8 mouse cellular contexts compared by ENCODE assay signal in genomic region chr5:150659425-150659824, GRCm38 (mm10). TPM values are rescaled to one million over a fixed set of nuclear protein-coding genes. Genes with fewer than 3 reads are reported as not detected.
A peak's percentile ranks its signal among the peaks of the same experiment; 100 is the strongest.
DNase-seq lines count a peak whose midpoint lies in the region; ATAC-seq and TF ChIP-seq lines count a peak whose summit lies in the region.
"Not testable (repeated sequence)": the region's sequence is repeated elsewhere in the genome, so short reads cannot be mapped to it uniquely, and the experiment has no call there.

No protein-coding gene starts in this region.

- H3K79me2 ChIP-seq in CH12.LX (replicated peaks; ENCODE audit: control insufficient read depth, extremely low read depth, insufficient read depth, poor library complexity, severe bottlenecking) (peaks cover 87% of the 10 kb centered on the region), MEL (ENCODE audit: control insufficient read depth, insufficient read depth, low read length, poor library complexity) (peaks cover 79% of the 10 kb centered on the region)

- peak overlapping the region; percentile 64 for H3K4me2 ChIP-seq in CH12.LX (ENCODE audit: insufficient read depth, low read depth, poor library complexity, severe bottlenecking)
- H3K4me2 ChIP-seq in hindbrain, embryonic 14.5 days (replicated peaks) = peak overlapping the region; percentile 15; the same call in 1 of the 2 replicates
- peak overlapping the region; percentile 18; the same call in 1 of the 2 replicates for H3K4me2 ChIP-seq in liver, embryonic 12.5 days
- H3K4me2 ChIP-seq in liver, embryonic 13.5 days = peak overlapping the region; percentile 17; the same call in 1 of the 2 replicates
- H3K4me2 ChIP-seq in neural tube, embryonic 13.5 days = 0 out of 2 replicates have a peak overlapping the region, but pooled peaks have one; percentile 9

- not testable (repeated sequence) for TF ChIP-seq CTCF in CH12.LX (conservative IDR thresholded peaks at IDR 0.05 in 1 of 2, IDR thresholded peaks at IDR 0.05 in 1 of 2; ENCODE audit: low read depth in 2 of 2, low read length in 2 of 2); MEL (IDR thresholded peaks at IDR 0.05 in 2 of 3, conservative IDR thresholded peaks at IDR 0.05 in 1 of 3; ENCODE audit: control insufficient read depth in 1 of 3, insufficient read depth in 1 of 3, low read depth in 2 of 3, low read length in 3 of 3, poor library complexity in 1 of 3, severe bottlenecking in 1 of 3)

- not testable (repeated sequence) for TF ChIP-seq RAD21 in CH12.LX (IDR thresholded peaks at IDR 0.05; ENCODE audit: low read depth, low read length); MEL (IDR thresholded peaks at IDR 0.05; ENCODE audit: low read depth, low read length)

- not testable (repeated sequence) for H3K9ac ChIP-seq in CH12.LX (ENCODE audit: insufficient read depth, low read depth); ES-E14 (ENCODE audit: insufficient read depth, low read depth, low read length, poor library complexity, severe bottlenecking); MEL (ENCODE audit: control insufficient read depth, low read depth, low read length, poor library complexity, severe bottlenecking); hindbrain, embryonic 14.5 days; liver, embryonic 12.5 days; liver, embryonic 13.5 days; neural tube, embryonic 13.5 days

- not testable (repeated sequence) for H3K27ac ChIP-seq in CH12.LX (ENCODE audit: insufficient read depth, low read depth); ES-E14 (ENCODE audit: insufficient read depth, low read depth, low read length, poor library complexity, severe bottlenecking); MEL (ENCODE audit: control insufficient read depth, low read depth, low read length); hindbrain, embryonic 14.5 days; liver, embryonic 12.5 days; liver, embryonic 13.5 days; neural tube, embryonic 13.5 days (replicated peaks)

- DNase-seq in CH12.LX (ENCODE audit: extremely low read depth); ES-E14 (ENCODE audit: low read depth, low spot score); MEL (ENCODE audit: low read depth, low spot score); hindbrain, embryonic 14.5 days (ENCODE audit: low spot score); liver, embryonic 13.5 days: not testable (repeated sequence)
- DNase-seq in heart, adult 11 months = peak; percentile 66

- not testable (repeated sequence) for ATAC-seq in hindbrain, embryonic 14.5 days (ENCODE audit: low FRiP score); liver, embryonic 12.5 days; liver, embryonic 13.5 days (ENCODE audit: low read depth); neural tube, embryonic 13.5 days (ENCODE audit: low read depth)

- in situ Hi-C loops in CH12.LX (cut with MboI; ENCODE audit: low pct_ligation_motif_present, low pct_unique_long_range_greater_than_20kb, low sequenced_read_pairs); ES-E14 (cut with MboI; ENCODE audit: low sequenced_read_pairs in 2 of 2, unreplicated experiment in 2 of 2): not testable (repeated sequence)

- 91% methylated on average over 6 of the region's 6 CpGs for WGBS in hindbrain, embryonic 14.5 days
- WGBS in liver, embryonic 12.5 days (ENCODE audit: insufficient replicate concordance) = 78% methylated on average over 6 of the region's 6 CpGs
- WGBS in liver, embryonic 13.5 days (ENCODE audit: insufficient replicate concordance) = 69% methylated on average over 6 of the region's 6 CpGs
- WGBS in neural tube, embryonic 13.5 days = 95% methylated on average over 6 of the region's 6 CpGs

- not testable (repeated sequence) for TF ChIP-seq EP300 in CH12.LX (IDR thresholded peaks at IDR 0.05; ENCODE audit: low read length); MEL (IDR thresholded peaks at IDR 0.05; ENCODE audit: low read depth in 1 of 2, low read length in 2 of 2)

- peak overlapping the region in 2 of 3 experiments; percentile 29 to 31 for H3K4me3 ChIP-seq in CH12.LX (replicated peaks in 1 of 3; ENCODE audit: low read depth in 2 of 3, low read length in 2 of 3, poor library complexity in 1 of 3)
- not testable (repeated sequence) for H3K4me3 ChIP-seq in ES-E14 (ENCODE audit: insufficient read depth in 1 of 2, low read depth in 1 of 2, low read length in 2 of 2, poor library complexity in 1 of 2, severe bottlenecking in 1 of 2); MEL (ENCODE audit: control insufficient read depth in 1 of 2, insufficient read depth in 1 of 2, low read depth in 2 of 2, low read length in 2 of 2); hindbrain, embryonic 14.5 days (replicated peaks; ENCODE audit: low read length); liver, embryonic 12.5 days; liver, embryonic 13.5 days (replicated peaks); neural tube, embryonic 13.5 days

- dilution Hi-C loops in CH12.LX (cut with MboI; ENCODE audit: extremely low pct_ligation_motif_present, extremely low pct_unique_long_range_greater_than_20kb, low sequenced_read_pairs) = not testable (repeated sequence)

- peaks cover 0 to 35% of the 10 kb centered on the region in 2 experiments; a peak in 2 of 4 replicates for H3K4me1 ChIP-seq in CH12.LX (ENCODE audit: control insufficient read depth in 1 of 2, insufficient read depth in 2 of 2)
- not testable (repeated sequence) for H3K4me1 ChIP-seq in ES-E14 (ENCODE audit: control insufficient read depth in 2 of 2, insufficient read depth in 2 of 2, low read length in 2 of 2, poor library complexity in 1 of 2)
- peaks cover 33 to 45% of the 10 kb centered on the region in 2 experiments for H3K4me1 ChIP-seq in MEL (ENCODE audit: control insufficient read depth in 1 of 2, insufficient read depth in 2 of 2, low read length in 2 of 2)
- H3K4me1 ChIP-seq in hindbrain, embryonic 14.5 days (replicated peaks; ENCODE audit: control insufficient read depth, insufficient read depth, low read length) = peaks cover 47% of the 10 kb centered on the region
- H3K4me1 ChIP-seq in liver, embryonic 12.5 days = peaks cover 69% of the 10 kb centered on the region
- H3K4me1 ChIP-seq in liver, embryonic 13.5 days (replicated peaks) = peaks cover 63% of the 10 kb centered on the region
- H3K4me1 ChIP-seq in neural tube, embryonic 13.5 days (replicated peaks) = peaks cover 77% of the 10 kb centered on the region

- H3K36me3 ChIP-seq in CH12.LX (replicated peaks in 1 of 2; ENCODE audit: control insufficient read depth in 1 of 2, insufficient read depth in 1 of 2, low read length in 1 of 2) (peaks cover 6 to 26% of the 10 kb centered on the region in 2 experiments), MEL (ENCODE audit: control insufficient read depth in 1 of 2, insufficient read depth in 2 of 2, low read length in 2 of 2) (peaks cover 54 to 79% of the 10 kb centered on the region in 2 experiments)
- H3K36me3 ChIP-seq in ES-E14 (ENCODE audit: control insufficient read depth, insufficient read depth, low read length, poor library complexity, severe bottlenecking) = not testable (repeated sequence)
- peaks cover 31% of the 10 kb centered on the region for H3K36me3 ChIP-seq in hindbrain, embryonic 14.5 days (replicated peaks; ENCODE audit: control insufficient read depth, insufficient read depth)
- H3K36me3 ChIP-seq in liver, embryonic 12.5 days = peaks cover 68% of the 10 kb centered on the region
- peaks cover 44% of the 10 kb centered on the region for H3K36me3 ChIP-seq in liver, embryonic 13.5 days
- peaks cover 24% of the 10 kb centered on the region for H3K36me3 ChIP-seq in neural tube, embryonic 13.5 days

- not testable (repeated sequence) for TF ChIP-seq POLR2A in CH12.LX (IDR thresholded peaks at IDR 0.05; ENCODE audit: low read depth, low read length); MEL (IDR thresholded peaks at IDR 0.05; ENCODE audit: control insufficient read depth in 1 of 2, insufficient read depth in 1 of 2, low read depth in 1 of 2, low read length in 2 of 2, poor library complexity in 1 of 2)

- H3K9me3 ChIP-seq in CH12.LX (replicated peaks; ENCODE audit: low read length); ES-E14 (ENCODE audit: control insufficient read depth, insufficient read depth, low read depth, low read length); MEL (replicated peaks; ENCODE audit: insufficient read depth, low read length); hindbrain, embryonic 14.5 days (ENCODE audit: control insufficient read depth, low read length); liver, embryonic 12.5 days (replicated peaks); liver, embryonic 13.5 days (replicated peaks); neural tube, embryonic 13.5 days: not testable (repeated sequence)

- not testable (repeated sequence) for H3K27me3 ChIP-seq in CH12.LX (replicated peaks); MEL (ENCODE audit: control insufficient read depth in 1 of 2, insufficient read depth in 2 of 2, low read length in 2 of 2); hindbrain, embryonic 14.5 days (ENCODE audit: control insufficient read depth, insufficient read depth, low read length); liver, embryonic 12.5 days (replicated peaks); liver, embryonic 13.5 days; neural tube, embryonic 13.5 days

RNA-seq across cellular contexts. Expression of gene N4bp2l2, which starts 6.6 kb away (rescaled TPM):
- 53.1 and 65.3 TPM in 2 replicates for total RNA-seq in CH12.LX (2012; rRNA removed)
- 84.4 and 96.5 TPM in 2 replicates for total RNA-seq in CH12.LX (2014; rRNA removed)
- 80.0 and 84.9 TPM in 2 replicates for polyA plus RNA-seq in CH12.LX (2012; ENCODE audit: insufficient read length, low read depth)
- total RNA-seq in ES-E14 (2012; rRNA removed) = 55.6 and 58.4 TPM in 2 replicates
- 74.9 and 75.0 TPM in 2 replicates for total RNA-seq in MEL (2012; rRNA removed)
- polyA plus RNA-seq in MEL (2012; ENCODE audit: insufficient read depth in 1 of 2, insufficient read length in 2 of 2, low read depth in 1 of 2, low replicate concordance in 2 of 2, missing spikeins in 1 of 2) = 10 to 100 TPM in 1 of 2 experiments, not detected in 1; 67.5 TPM
- 29.8 and 32.3 TPM in 2 replicates for polyA plus RNA-seq in hindbrain, embryonic 14.5 days (2014; fragmentation: Nextera tagmentation; extraction: Ambion mirVana)
- polyA plus RNA-seq in liver, embryonic 12.5 days (2016; fragmentation: Nextera tagmentation; extraction: Ambion mirVana) = 25.6 and 29.5 TPM in 2 replicates
- 19.7 and 27.5 TPM in 2 replicates for polyA plus RNA-seq in liver, embryonic 13.5 days (2015; fragmentation: Nextera tagmentation; extraction: Ambion mirVana)
- 32.6 and 38.6 TPM in 2 replicates for polyA plus RNA-seq in neural tube, embryonic 13.5 days (2015; fragmentation: Nextera tagmentation; extraction: Ambion mirVana)

RNA-seq across cellular contexts. Expression of gene Pds5b, which starts 14.1 kb away (rescaled TPM):
- 14.3 and 15.0 TPM in 2 replicates for total RNA-seq in CH12.LX (2012; rRNA removed)
- total RNA-seq in CH12.LX (2014; rRNA removed) = 27.4 and 27.5 TPM in 2 replicates
- 26.0 and 31.1 TPM in 2 replicates for polyA plus RNA-seq in CH12.LX (2012; ENCODE audit: insufficient read length, low read depth)
- 24.8 and 26.6 TPM in 2 replicates for total RNA-seq in ES-E14 (2012; rRNA removed)
- 21.9 and 26.3 TPM in 2 replicates for total RNA-seq in MEL (2012; rRNA removed)
- polyA plus RNA-seq in MEL (2012; ENCODE audit: insufficient read depth in 1 of 2, insufficient read length in 2 of 2, low read depth in 1 of 2, low replicate concordance in 2 of 2, missing spikeins in 1 of 2) = 10 to 100 TPM; 46.2 to 52.7 TPM
- polyA plus RNA-seq in hindbrain, embryonic 14.5 days (2014; fragmentation: Nextera tagmentation; extraction: Ambion mirVana) = 45.8 and 49.4 TPM in 2 replicates
- 16.4 and 16.7 TPM in 2 replicates for polyA plus RNA-seq in liver, embryonic 12.5 days (2016; fragmentation: Nextera tagmentation; extraction: Ambion mirVana)
- 9.9 and 12.6 TPM in 2 replicates for polyA plus RNA-seq in liver, embryonic 13.5 days (2015; fragmentation: Nextera tagmentation; extraction: Ambion mirVana)
- 28.7 and 30.9 TPM in 2 replicates for polyA plus RNA-seq in neural tube, embryonic 13.5 days (2015; fragmentation: Nextera tagmentation; extraction: Ambion mirVana)

Comparison
In these comparisons a context has a peak if more than half of its experiments do, and no peak if none do; other contexts are left out.
1. H3K4me2 ChIP-seq: peak in every context shown above with its lines; median percentile 64 in CH12.LX; 18 in liver, embryonic 12.5 days; 17 in liver, embryonic 13.5 days; 15 in hindbrain, embryonic 14.5 days; 9 in neural tube, embryonic 13.5 days.